Mouse (Mus musculus): ENCODE results near the gene P3h3.
"Not testable (repeated sequence)": the region's sequence is repeated elsewhere in the genome, so short reads cannot be mapped to it uniquely, and the experiment has no call there.

The P3h3 gene

GRCm38 (mm10) chr6:124856916-124857839, at the start of gene P3h3:
Gene P3h3, minus strand, starts transcription at chr6:124857752.
- peak; percentile 69 to 84 for DNase-seq (ENCODE audit: low spot score in 2 of 2)

DNA sequence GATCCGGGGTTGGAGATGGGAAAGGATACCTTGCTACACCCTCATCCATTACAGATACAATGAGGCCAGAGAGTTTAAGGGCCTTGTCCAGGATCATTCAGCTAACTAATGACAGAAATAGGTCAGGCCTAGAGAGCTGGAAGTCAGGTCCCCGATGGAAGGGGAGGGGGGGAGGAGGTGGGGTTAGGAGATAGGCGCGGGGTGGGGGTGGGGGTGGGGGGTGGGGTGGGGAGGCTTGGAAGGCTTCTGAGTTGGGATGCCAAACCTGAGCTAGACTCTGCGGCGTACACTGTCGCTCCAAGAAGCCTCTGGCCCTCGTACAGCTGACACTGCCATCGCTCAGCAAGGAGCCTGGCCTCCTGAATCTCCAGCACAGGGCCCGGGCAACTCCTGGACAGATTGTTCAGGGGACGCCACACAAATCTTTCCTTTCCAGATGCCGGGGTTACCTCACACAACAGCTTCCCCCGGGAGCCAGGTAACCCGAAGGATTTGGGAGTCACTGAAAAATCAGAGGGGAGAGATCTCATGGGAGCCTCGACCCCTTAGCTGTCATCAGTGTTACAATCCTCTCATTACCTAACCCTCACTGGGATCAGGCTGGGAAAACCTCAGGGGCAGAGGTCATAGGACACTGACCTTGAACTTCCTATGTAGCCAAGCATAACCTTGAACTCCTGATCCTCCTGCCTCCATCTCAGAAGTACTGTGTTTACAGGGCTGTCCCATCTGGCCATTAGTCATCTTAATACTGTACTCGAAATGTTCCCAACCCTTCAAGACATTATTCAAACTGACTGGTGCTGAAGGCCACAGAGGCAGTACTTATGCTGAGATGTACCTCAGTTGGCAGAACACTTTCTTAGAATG, 47.7 kb upstream of the P3h3 start:
- no peak for DNase-seq (ENCODE audit: low spot score in 2 of 2)

- DNase-seq (ENCODE audit: low spot score in 2 of 2) = peak; percentile 47 to 71
Observed at GRCm38 (mm10) chr6:124904161-124904981, 46.8 kb upstream of the P3h3 start.

- DNase-seq (ENCODE audit: low spot score in 2 of 2) = peak; percentile 93 to 98
Observed at GRCm38 (mm10) chr6:124903580-124904151, 46.1 kb upstream of the P3h3 start.

GRCm38 (mm10) chr6:124901851-124902250, 44.3 kb upstream of the P3h3 start:
- no peak for DNase-seq (ENCODE audit: low spot score in 2 of 2)

GRCm38 (mm10) chr6:124900801-124901480, 43.4 kb upstream of the P3h3 start:
- DNase-seq (ENCODE audit: low spot score in 2 of 2) = no peak

- no peak for DNase-seq (ENCODE audit: low spot score in 2 of 2)
Observed at GRCm38 (mm10) chr6:124900056-124900800, 42.7 kb upstream of the P3h3 start.

- DNase-seq (ENCODE audit: low spot score in 2 of 2) = no peak
Observed at GRCm38 (mm10) chr6:124898359-124898758, 40.8 kb upstream of the P3h3 start.

- not testable (repeated sequence) for DNase-seq (ENCODE audit: low spot score in 2 of 2)
Observed at GRCm38 (mm10) chr6:124894113-124894512, 36.6 kb upstream of the P3h3 start.

GRCm38 (mm10) chr6:124890997-124891396, 33.4 kb upstream of the P3h3 start:
- DNase-seq (ENCODE audit: low spot score in 2 of 2) = no peak

GRCm38 (mm10) chr6:124888555-124889125, 31.1 kb upstream of the P3h3 start:
- DNase-seq (ENCODE audit: low spot score in 2 of 2) = no peak

DNA sequence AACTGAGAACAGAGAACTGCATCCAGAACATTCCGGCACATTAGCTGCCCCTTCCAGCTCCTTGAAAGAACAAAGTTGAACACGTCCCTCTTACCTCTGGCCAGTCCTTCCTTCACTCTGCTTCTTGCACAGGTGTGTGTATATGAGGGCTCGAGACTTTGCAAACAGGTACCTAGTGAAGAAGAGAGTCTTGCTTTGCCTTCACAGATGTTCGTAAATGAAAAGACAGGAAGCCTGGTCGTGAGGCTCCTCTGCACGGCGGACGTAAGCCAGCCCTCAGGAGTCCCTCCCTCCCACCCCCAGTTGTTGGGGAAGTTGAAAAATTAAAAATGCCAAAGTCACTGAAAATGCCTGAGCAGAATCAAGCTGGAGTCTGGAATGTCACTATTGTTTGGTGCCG, 30.4 kb upstream of the P3h3 start, which contains the start of gene Cd4:
Gene Cd4, minus strand, starts transcription at position 236 of the 400 bp plus-strand sequence.
- DNase-seq (ENCODE audit: low spot score in 2 of 2) = no peak

DNA sequence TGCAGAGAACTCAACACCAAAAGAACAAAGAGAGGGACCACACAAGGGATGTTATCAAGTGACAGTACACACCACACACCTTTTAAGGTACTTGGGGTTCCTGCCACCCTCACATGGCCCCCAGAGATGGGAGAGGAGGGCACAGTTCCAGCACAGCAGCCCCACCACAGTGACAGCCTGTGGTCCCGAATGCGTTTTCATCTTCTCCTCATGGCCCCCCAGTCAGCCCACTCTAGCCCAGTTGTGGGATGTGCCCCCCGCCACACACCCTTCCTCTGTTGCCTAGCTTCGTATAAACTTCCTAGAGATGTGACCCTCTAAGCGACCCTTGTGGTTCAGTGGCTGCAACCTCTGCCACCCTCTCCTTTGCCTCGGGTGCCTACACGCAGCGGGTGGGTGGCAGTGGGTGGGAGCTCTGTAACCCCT, 28.4 kb upstream of the P3h3 start:
- DNase-seq (ENCODE audit: low spot score in 2 of 2) = no peak

DNA sequence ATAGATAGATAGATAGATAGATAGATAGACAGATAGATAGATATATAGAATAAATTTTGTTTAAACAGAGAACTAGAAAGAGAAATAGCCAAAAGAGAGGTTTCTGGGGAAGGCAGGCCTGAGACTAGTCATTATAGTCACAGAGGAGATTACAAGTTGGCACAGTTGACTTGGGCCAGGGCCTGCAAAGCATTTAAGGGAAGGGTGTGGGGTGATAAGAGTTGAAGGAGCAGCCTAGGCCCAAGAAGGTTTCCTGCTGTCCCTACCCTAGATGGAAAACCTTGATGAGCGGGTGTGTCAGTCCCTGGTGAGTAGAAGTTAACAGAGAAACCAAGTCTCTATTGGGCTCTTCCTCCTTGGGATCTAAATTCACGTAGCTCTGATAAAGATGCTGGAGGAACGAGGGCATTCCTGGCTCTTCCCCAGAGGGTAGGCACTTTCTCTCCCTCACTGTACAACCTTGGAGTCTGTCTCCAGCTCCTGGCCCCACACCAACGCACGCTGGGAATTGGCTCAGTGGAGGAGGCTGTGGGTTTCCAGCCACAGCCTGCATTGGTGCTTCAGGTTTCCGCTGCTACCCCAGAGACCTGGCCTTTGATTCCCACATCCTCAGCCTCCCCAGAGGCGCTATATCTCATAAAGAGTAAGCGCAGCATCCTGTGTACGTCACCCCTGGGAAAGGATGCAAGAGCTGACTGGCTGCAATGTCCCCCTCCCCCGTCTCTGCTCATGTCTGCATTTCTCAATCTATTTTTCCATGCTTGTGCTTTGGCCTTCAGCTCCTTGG, 27.4 kb upstream of the P3h3 start:
- DNase-seq (ENCODE audit: low spot score in 2 of 2) = no peak

DNA sequence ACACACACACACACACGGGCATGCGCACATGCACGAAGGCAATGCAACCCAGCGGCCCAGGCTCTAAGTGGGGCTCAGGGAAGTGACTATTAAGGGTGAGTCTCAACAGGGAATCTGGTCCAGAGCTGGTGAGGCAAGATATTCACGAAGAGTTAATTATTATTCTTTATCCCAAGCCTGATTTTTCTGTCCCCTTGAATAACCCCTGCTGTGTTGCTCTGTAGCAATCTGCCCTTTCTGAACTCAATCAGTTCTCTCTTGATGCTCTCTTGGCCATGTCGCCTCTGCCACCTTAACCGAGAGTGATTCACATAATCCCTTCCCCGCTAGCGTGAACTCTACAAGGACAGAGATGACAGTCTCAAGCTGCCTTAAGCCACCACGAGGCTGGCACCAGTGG, 25.8 kb upstream of the P3h3 start:
- DNase-seq (ENCODE audit: low spot score in 2 of 2) = no peak

DNA sequence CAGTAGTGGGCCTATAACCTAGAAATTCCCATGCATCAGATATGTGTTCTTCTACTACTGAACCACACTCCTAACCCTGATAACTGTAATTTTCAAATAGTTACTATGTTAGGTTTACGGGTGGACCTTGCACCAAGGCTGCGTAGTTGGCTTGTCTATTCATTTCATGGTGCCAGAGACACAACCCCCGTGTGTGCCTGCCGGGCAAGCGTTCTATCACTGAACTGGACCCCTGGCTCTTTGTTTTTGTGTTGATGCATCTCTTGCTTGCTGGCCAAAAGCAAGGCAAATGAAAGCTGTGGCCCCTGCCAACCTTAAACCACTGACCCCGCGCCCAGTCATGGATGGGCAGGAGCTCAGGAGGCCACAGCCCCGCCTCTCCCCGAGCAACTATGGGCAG, 24.3 kb upstream of the P3h3 start:
- no peak for DNase-seq (ENCODE audit: low spot score in 2 of 2)

DNA sequence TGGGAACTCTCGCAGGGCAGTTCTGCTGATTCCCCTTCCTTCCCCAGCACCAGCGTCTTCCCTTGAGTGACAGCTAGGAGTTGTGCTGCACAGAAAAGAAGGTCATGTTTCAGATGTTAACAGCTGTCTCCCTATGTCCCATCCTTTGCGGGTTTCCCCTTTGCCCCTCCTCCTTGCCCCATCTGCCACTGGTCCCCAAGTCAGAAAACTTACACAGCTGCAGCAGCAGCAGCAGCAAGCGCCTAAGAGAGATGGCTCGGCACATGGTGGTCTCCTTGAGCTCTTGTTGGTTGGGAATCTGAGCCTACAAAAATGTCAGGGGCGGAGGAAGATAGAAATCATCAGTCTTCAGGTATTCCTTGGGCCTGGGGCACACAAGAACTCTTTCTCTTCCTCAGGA, 21.8 kb upstream of the P3h3 start:
- DNase-seq (ENCODE audit: low spot score in 2 of 2) = no peak

GRCm38 (mm10) chr6:124874348-124874747, 16.8 kb upstream of the P3h3 start:
- no peak for DNase-seq (ENCODE audit: low spot score in 2 of 2)

DNA sequence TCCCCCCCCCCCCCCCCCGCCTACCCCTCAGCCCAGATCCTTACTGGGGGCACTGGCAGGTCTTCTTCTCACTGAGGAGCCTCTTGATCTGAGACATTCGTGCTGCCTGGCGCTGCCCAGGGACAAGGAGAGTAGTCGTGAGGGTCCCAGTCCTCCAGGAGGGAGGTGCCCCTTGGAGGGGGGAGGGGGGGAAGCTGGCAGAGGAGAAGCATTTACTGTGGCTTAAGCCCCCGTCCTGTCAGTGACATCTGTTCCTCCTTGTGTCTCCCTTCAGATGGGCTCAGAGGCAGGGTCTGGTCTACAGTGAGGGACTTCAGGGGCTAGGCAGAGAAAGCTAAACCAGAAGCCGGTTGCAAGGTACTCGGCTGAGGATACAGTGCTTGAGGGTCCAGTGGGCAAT, 9.0 kb upstream of the P3h3 start:
- no peak for DNase-seq (ENCODE audit: low spot score in 2 of 2)
